Mouse (Mus musculus): ENCODE measurements around the gene Mtap. TPM values are rescaled to one million over a fixed set of nuclear protein-coding genes. Genes with fewer than 3 reads are reported as not detected.

Gene Mtap
- total RNA-seq, 1 experiment from 2014 or later = 45.4 TPM

DNA sequence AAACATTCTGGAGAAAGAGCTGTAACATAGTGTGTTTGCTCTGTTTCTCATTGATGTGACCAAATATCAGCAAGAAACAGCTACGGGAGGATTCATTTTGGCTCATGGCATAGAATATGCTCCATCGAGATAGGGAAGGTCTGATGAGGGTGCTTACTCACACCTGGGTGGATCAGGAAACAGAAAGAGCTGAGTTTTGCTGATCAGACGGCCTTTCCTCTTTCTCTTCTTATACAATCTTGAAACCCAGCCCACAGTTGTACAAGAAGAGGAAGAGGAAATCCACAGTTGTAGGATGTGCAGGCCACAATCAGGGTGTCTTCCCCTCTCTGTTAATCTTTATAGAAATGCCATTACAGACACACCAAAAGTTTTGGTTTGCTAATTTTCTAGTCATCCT is 75.3 kb downstream of the Mtap start:
- DNase-seq = no peak

Other genes with a start within 250 kb of the Mtap start
- gene Cdkn2a, start 157.5 kb downstream of the Mtap start, total RNA-seq (2021) = 1.6 and 1.8 TPM in 2 replicates
- 4.9 TPM in 2 replicates for gene Cdkn2b, start 173.9 kb downstream of the Mtap start, total RNA-seq (2021)